In the genomic region with DNA sequence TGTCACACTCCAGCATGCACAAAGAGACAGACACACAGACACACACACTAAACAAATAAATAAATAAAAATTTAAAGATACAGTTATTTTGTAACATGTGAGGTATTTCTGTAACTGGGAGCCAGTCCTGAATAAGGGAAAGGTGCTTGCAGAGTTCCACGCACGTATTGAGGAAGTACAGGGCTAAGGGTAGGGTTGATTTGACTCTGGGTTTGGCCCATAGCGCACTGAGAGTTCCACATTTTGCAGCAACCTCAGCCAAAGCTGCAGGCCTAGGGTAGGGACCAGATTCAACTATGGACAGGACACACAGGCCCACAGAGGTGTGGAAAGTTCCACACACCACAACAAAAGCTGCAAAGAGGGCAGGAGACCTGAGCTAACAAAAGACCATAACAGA, we compare ENCODE assay signal across 28 mouse cellular contexts. TPM values are rescaled to one million over a fixed set of nuclear protein-coding genes. Genes with fewer than 3 reads are reported as not detected.
A peak's percentile ranks its signal among the peaks of the same experiment; 100 is the strongest.
DNase-seq lines count a peak whose midpoint lies in the region; ATAC-seq lines count a peak whose summit lies in the region.
"Had no signal": no experiment of that assay in that cellular context is flagged by ENCODE, and none has a peak within 500 bp of the region (broad histone marks: within the 10 kb centered on the region; RNA-seq: fewer than 3 reads in every experiment).

No protein-coding gene starts in this region.

- WGBS in midbrain, embryonic 11.5 days, result 93% methylated on average over 3 of the region's 3 CpGs
- 93% methylated on average over 3 of the region's 3 CpGs for WGBS in midbrain, embryonic 13.5 days
- 92% methylated on average over 3 of the region's 3 CpGs for WGBS in embryonic facial prominence, embryonic 10.5 days

- no peaks in the 10 kb centered on the region for H3K27me3 ChIP-seq in midbrain, embryonic 11.5 days (ENCODE audit: control insufficient read depth, insufficient read depth, low read length)
- no peaks in the 10 kb centered on the region for H3K27me3 ChIP-seq in midbrain, embryonic 13.5 days
- no peaks in the 10 kb centered on the region for H3K27me3 ChIP-seq in embryonic facial prominence, embryonic 10.5 days (replicated peaks; ENCODE audit: low read depth, poor library complexity, severe bottlenecking)
- H3K27me3 ChIP-seq: forebrain, embryonic 13.5 days; heart, embryonic 12.5 days; heart, embryonic 15.5 days had no signal

- no peak for ATAC-seq in midbrain, embryonic 11.5 days (ENCODE audit: low FRiP score)
- ATAC-seq in midbrain, embryonic 13.5 days, result no peak
- 0 out of 2 replicates have a peak, but pooled peaks have one; percentile 45 for ATAC-seq in granulocyte monocyte progenitor cell, adult 5-6 weeks (replicated peaks; ENCODE audit: poor library complexity, severe bottlenecking)
- ATAC-seq in monocyte, adult 5-6 weeks (replicated peaks; ENCODE audit: insufficient number of reproducible peaks, low FRiP score, low TSS enrichment, poor library complexity, severe bottlenecking), result peak; percentile 79
- ATAC-seq: forebrain, embryonic 13.5 days; forebrain, embryonic 16.5 days; hindbrain, postnatal 0 days; inflammation-experienced regulatory T-cells, adult 6 months; intestine, postnatal 0 days had no signal

- H3K4me2 ChIP-seq in midbrain, embryonic 11.5 days, result no peak overlapping the region
- H3K4me2 ChIP-seq in midbrain, embryonic 13.5 days (replicated peaks), result no peak overlapping the region
- H3K4me2 ChIP-seq: forebrain, embryonic 13.5 days; heart, embryonic 12.5 days; heart, embryonic 15.5 days; hindbrain, embryonic 14.5 days had no signal

- no peaks in the 10 kb centered on the region for H3K36me3 ChIP-seq in midbrain, embryonic 11.5 days (ENCODE audit: control insufficient read depth, insufficient read depth, low read length)
- H3K36me3 ChIP-seq in midbrain, embryonic 13.5 days, result no peaks in the 10 kb centered on the region
- H3K36me3 ChIP-seq in embryonic facial prominence, embryonic 10.5 days (replicated peaks), result no peaks in the 10 kb centered on the region
- H3K36me3 ChIP-seq: forebrain, embryonic 10.5 days; G1E; heart, embryonic 12.5 days; heart, embryonic 15.5 days had no signal

- H3K4me1 ChIP-seq in midbrain, embryonic 11.5 days (ENCODE audit: control insufficient read depth, insufficient read depth, low read length), result peaks cover 4% of the 10 kb centered on the region; the same call in 1 of the 2 replicates
- H3K4me1 ChIP-seq in midbrain, embryonic 13.5 days (replicated peaks), result peaks cover 6% of the 10 kb centered on the region; the same call in 1 of the 2 replicates
- H3K4me1 ChIP-seq in embryonic facial prominence, embryonic 10.5 days, result peaks cover 4% of the 10 kb centered on the region; the same call in 1 of the 2 replicates

- H3K9me3 ChIP-seq in midbrain, embryonic 11.5 days (ENCODE audit: control insufficient read depth, low read length), result peaks cover 3% of the 10 kb centered on the region; the same call in 1 of the 2 replicates
- peaks cover 5% of the 10 kb centered on the region; the same call in 1 of the 2 replicates for H3K9me3 ChIP-seq in midbrain, embryonic 13.5 days
- peaks cover 3% of the 10 kb centered on the region; the same call in 1 of the 2 replicates for H3K9me3 ChIP-seq in embryonic facial prominence, embryonic 10.5 days
- H3K9me3 ChIP-seq: forebrain, embryonic 10.5 days; forebrain, embryonic 13.5 days; G1E; heart, embryonic 12.5 days; heart, embryonic 15.5 days had no signal

- DNase-seq in midbrain, embryonic 11.5 days (ENCODE audit: low spot score, missing footprints), result peak; percentile 51
- DNase-seq in adipocyte (ENCODE audit: low spot score), result no peak
- DNase-seq in embryonic facial prominence, embryonic 10.5 days (ENCODE audit: low spot score), result no peak
- DNase-seq: adrenal gland, postnatal 10 days; adrenal gland, postnatal 36 days; cerebellum, adult 11 months; cerebellum, adult 2 months; cerebellum, adult 9-11 months; cerebellum, postnatal 25 days; embryo, embryonic 11 days; gastrocnemius, adult 2 months; gastrocnemius, postnatal 14 days; heart, adult 18-20 months; heart, postnatal 10 days; heart, postnatal 4 days had no signal

- H3K9ac ChIP-seq in midbrain, embryonic 11.5 days (ENCODE audit: low read length), result no peak overlapping the region
- no peak overlapping the region for H3K9ac ChIP-seq in midbrain, embryonic 13.5 days (replicated peaks)
- H3K9ac ChIP-seq: forebrain, embryonic 13.5 days; heart, embryonic 12.5 days; heart, embryonic 15.5 days; hindbrain, embryonic 14.5 days had no signal

- H3K4me3 ChIP-seq in midbrain, embryonic 11.5 days (ENCODE audit: low read depth, low read length), result no peak overlapping the region
- H3K4me3 ChIP-seq in midbrain, embryonic 13.5 days (replicated peaks), result no peak overlapping the region
- H3K4me3 ChIP-seq in embryonic facial prominence, embryonic 10.5 days, result no peak overlapping the region
- H3K4me3 ChIP-seq: forebrain, embryonic 10.5 days; forebrain, embryonic 13.5 days; gastrocnemius, adult 2 months; heart, embryonic 12.5 days; heart, embryonic 15.5 days had no signal

- no peak overlapping the region for H3K27ac ChIP-seq in midbrain, embryonic 11.5 days (ENCODE audit: low read depth, low read length)
- H3K27ac ChIP-seq in midbrain, embryonic 13.5 days, result no peak overlapping the region
- no peak overlapping the region for H3K27ac ChIP-seq in embryonic facial prominence, embryonic 10.5 days (replicated peaks)
- H3K27ac ChIP-seq: forebrain, embryonic 10.5 days; forebrain, embryonic 13.5 days; gastrocnemius, adult 2 months; heart, embryonic 15.5 days; hindbrain, embryonic 14.5 days; hindbrain, postnatal 0 days had no signal

RNA-seq across cellular contexts. Expression of a gene that starts 41.0 kb away (rescaled TPM):
- 3,387 and 3,446 TPM in 2 replicates for polyA plus RNA-seq in midbrain, embryonic 11.5 days (2014; fragmentation: Nextera tagmentation; extraction: Ambion mirVana)
- 1,499 and 1,592 TPM in 2 replicates for polyA plus RNA-seq in midbrain, embryonic 13.5 days (2015; fragmentation: Nextera tagmentation; extraction: Ambion mirVana)
- 1,151 and 1,351 TPM in 2 replicates for total RNA-seq in granulocyte monocyte progenitor cell, adult 5-6 weeks (2014; fragmentation: Nextera tagmentation)
- total RNA-seq in granulocyte monocyte progenitor cell, adult 5-6 weeks (2017), result 1,517 and 1,875 TPM in 2 replicates
- 654 to 930 TPM (median 732 TPM) in 3 replicates for total RNA-seq in monocyte, adult 5-6 weeks (2017)
- 3,248 and 3,273 TPM in 2 replicates for polyA plus RNA-seq in embryonic facial prominence, embryonic 10.5 days (2016; fragmentation: Nextera tagmentation; extraction: Ambion mirVana)

RNA-seq across cellular contexts. Expression of a gene that starts 44.2 kb away (rescaled TPM):
- polyA plus RNA-seq in midbrain, embryonic 11.5 days (2014; fragmentation: Nextera tagmentation; extraction: Ambion mirVana), result 9.9 and 10.8 TPM in 2 replicates
- 9.4 and 12.1 TPM in 2 replicates for polyA plus RNA-seq in midbrain, embryonic 13.5 days (2015; fragmentation: Nextera tagmentation; extraction: Ambion mirVana)
- 6.2 and 7.4 TPM in 2 replicates for total RNA-seq in granulocyte monocyte progenitor cell, adult 5-6 weeks (2014; fragmentation: Nextera tagmentation)
- 4.8 and 7.1 TPM in 2 replicates for total RNA-seq in granulocyte monocyte progenitor cell, adult 5-6 weeks (2017)
- total RNA-seq in monocyte, adult 5-6 weeks (2017), result 14.1 to 21.8 TPM (median 15.1 TPM) in 3 replicates
- polyA plus RNA-seq in embryonic facial prominence, embryonic 10.5 days (2016; fragmentation: Nextera tagmentation; extraction: Ambion mirVana), result 7.5 and 7.9 TPM in 2 replicates

Comparison
In these comparisons a context has a peak if more than half of its experiments do, and no peak if none do; other contexts are left out.
1. ATAC-seq: peak in granulocyte monocyte progenitor cell, adult 5-6 weeks (single experiment) and monocyte, adult 5-6 weeks (single experiment); none in midbrain, embryonic 11.5 days (single experiment) and midbrain, embryonic 13.5 days (single experiment).